Mouse (Mus musculus) large intestine, adult 2 months (tissue): Measurements from ENCODE around the gene Gpt2. TPM values are rescaled to one million over a fixed set of nuclear protein-coding genes. Genes with fewer than 3 reads are reported as not detected.

Experiments
- DNase-seq: peaks from one replicate; pipeline ENCODE4 v3.0.0-alpha.2; 2012; ENCODE audit warnings: low read depth, low spot score
- WGBS: fragments of 180-500 bp; shearing (Covaris S2); methylation state at CpG from one replicate; pipeline ENCODE4 v1.1.7; 2018; 5-methylcytosine and 5-hydroxymethylcytosine counted together
- polyA plus RNA-seq: library from polyadenylated mRNA; depleted of rRNA; stranded (reverse); fragments of >200 nt; gene quantifications from 2 replicates; pipeline ENCODE4 v1.2.3, GENCODE M21; 2012; rRNA removed

The Gpt2 gene
- 4.7 and 4.9 TPM in 2 replicates for polyA plus RNA-seq

GRCm38 (mm10) chr8:85492125-85492875 is at the start of gene Gpt2:
Gene Gpt2, plus strand, starts transcription at chr8:85492576.
- peak; percentile 81 for DNase-seq
- under 1% methylated on average over 41 of the region's 41 CpGs for WGBS

GRCm38 (mm10) chr8:85444092-85444491 is 48.3 kb upstream of the Gpt2 start:
- DNase-seq, result no peak

DNA sequence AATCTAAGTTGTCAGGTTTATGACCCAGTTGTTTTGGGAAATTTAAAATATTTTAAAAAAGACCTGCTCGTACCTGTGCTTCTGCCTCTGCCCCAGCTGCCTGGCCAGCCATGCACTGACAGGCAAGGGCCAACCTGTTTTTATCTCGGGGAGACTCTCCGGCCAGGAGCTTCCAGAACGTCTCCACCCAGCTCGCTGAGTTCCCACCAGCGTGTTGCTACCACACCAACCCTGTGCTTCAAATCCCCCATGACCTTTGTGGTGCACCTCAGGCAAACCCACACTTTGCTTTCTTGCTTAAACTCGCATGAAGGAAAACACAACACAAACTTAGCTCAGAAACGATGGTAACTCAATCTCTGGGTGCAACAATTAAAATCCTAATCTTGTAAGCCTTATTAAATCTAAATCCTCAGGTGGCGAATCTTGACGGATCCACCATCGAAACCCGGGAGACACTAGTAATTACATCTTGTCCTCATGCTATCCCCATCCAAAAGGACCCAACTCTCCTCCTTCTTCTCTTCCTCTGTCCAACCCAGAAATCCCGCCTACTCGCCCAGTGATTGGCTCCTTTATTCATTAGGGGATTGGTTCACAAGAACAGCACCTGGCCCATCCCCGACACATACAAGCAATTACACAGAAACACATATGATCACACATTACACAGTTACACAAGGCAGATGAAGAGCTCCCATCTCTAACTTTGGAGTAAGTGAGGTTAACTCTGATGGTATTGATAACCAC is 46.3 kb upstream of the Gpt2 start:
- WGBS, result 74% methylated on average over 15 of the region's 15 CpGs
- DNase-seq, result no peak

GRCm38 (mm10) chr8:85450335-85450734 is 42.0 kb upstream of the Gpt2 start:
- 65% methylated on average over 3 of the region's 3 CpGs for WGBS
- DNase-seq, result no peak

DNA sequence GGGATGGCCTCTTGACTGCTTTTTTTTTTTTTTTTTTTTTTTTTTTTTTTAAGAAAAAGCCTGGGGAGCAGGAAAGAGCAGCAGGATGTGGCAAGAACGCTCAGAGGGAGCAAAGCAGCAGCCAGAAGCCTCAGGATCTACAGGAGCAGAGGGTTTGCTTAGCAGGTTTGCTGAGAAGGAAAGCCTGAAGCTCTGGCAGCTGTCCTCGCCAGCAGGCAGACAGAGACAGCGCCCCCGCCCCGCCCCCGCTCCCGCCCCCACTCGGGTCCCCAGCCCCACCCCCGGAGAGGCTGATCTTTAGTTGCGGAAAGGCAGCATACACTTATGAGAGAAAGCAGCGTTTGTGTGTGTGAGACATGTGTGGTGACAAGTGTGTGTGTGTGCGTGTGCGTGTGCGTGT is 40.0 kb upstream of the Gpt2 start:
- WGBS, result 20% methylated on average over 14 of the region's 14 CpGs
- DNase-seq, result no peak

DNA sequence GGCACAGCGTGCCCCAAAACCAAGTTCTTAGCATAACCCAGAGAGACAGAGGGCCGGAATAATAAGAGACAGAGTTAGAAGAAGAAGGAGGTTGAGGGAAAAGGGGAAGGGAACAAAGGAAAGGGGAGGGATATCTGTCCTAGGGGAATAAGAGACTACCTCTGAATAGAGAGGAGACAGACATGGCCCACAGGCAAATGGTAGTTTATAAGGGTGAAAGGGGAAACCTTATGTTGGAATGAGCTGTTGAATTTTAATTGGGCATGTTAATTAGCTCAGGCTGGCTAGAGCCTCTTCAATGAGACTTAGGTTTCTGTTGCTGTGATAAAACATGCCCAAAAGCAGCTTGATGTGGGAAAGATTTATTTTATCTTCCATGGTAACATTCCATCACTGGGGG is 39.1 kb upstream of the Gpt2 start:
- 90% methylated on average over 2 of the region's 2 CpGs for WGBS

DNA sequence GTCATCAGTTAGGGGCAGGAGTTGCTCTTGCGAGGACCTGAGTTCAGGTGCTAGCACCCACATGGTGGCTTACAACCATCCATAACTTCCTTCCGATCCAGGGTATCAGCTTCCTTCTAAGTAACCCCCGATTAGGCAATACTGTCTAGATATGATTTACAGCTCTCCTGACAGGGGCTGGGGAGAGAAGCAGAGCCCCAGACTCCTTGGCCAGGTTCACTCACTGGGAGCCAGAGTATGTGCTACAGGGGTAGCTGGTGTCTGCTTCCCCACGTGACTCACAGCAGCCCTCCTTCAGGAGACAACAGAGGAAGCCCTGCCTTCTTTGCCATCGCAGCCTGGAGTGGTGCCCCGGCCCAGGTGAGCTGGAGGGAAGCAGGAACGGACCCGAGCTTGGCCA is 37.6 kb upstream of the Gpt2 start:
- WGBS, result 36% methylated on average over 8 of the region's 8 CpGs
- DNase-seq, result no peak

More for the DNA sequence above, 39.1 kb upstream of the Gpt2 start:
- no peak for DNase-seq

DNA sequence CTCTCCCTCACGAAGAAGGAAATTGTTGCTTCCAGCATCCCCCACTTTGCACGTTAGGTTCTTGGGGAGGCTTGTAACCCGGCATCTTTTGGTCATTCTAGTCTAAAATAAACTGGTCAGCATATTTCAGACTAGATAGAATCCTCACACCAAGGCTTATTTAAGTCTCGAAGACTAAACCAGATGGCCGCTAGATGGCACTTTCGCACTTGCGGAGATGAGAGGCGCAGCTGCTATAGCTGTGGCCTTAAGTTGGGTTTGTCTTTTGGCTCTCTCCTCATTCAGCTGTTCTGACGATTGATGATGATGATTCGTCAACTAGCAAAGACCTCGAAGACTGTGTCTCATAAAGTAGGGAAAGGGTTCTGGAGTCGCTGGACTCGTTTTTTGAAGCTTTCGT is 35.8 kb upstream of the Gpt2 start:
- peak; percentile 60 for DNase-seq
- 10% methylated on average over 14 of the region's 14 CpGs for WGBS

GRCm38 (mm10) chr8:85459582-85459981 is 32.8 kb upstream of the Gpt2 start:
- DNase-seq, result no peak
- 59% methylated on average over 3 of the region's 3 CpGs for WGBS

- no peak for DNase-seq
- WGBS, result 57% methylated on average over 5 of the region's 5 CpGs
Measured at GRCm38 (mm10) chr8:85460804-85461203, 31.6 kb upstream of the Gpt2 start.

DNA sequence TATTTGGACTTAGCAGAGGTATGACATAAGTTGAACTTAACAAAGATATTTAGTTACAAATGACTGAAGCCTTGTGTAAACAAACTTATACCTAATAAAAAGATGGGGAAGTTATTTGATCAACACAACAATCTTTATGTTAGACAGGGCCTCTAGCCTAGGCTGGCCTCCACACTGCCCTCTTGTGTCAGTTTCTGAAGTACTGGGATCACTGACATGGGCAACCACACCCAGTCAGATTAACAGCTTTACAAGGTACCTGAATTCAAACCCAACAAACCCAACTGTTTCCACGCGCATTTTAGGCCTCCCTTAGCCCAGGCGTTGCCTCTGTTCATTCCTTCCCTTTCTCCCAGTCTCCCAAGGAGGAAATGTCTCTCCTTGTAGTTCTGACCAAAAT is 31.0 kb upstream of the Gpt2 start:
- WGBS, result 90% methylated on average over 3 of the region's 3 CpGs
- DNase-seq, result no peak

DNA sequence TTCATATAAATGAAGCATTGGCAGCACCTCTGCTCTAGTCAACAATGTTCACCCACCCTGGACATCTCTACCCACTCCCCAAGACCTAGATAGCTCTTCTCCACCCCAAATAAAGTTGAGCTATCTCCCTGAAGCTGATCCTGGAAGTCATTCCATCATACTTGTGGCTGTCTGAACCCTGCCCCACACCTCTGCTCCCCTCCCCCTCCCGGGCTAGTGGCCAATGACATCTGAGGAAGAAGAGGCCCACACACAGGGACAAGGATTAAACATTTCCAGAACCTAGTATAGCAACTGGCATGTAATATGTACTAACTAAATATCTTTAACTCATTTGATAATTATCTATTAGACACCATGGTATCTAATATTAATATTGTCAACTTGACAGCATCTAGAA is 29.9 kb upstream of the Gpt2 start:
- DNase-seq, result no peak
- 35% methylated on average over 1 of the region's 1 CpGs for WGBS

DNA sequence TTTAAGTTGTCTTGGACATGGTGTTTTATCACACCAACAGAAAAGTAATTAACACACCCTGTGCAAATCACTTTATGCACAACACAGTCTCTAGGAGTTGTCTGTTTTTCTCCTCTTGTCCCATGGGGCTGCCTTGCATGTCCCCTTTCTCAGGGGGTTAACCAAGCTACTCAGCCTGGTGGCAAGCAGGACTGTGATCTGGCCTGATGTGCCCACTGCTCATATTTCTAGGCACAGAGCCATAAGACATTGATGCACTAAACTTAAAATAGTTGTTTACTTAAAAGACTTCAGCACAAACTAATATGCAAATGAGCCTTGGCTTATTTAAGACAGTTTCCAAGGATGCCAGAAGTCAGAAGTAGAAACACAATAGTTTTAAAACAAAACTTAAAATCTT is 28.1 kb upstream of the Gpt2 start:
- no peak for DNase-seq

GRCm38 (mm10) chr8:85466056-85466455 is 26.3 kb upstream of the Gpt2 start:
- 76% methylated on average over 4 of the region's 4 CpGs for WGBS
- no peak for DNase-seq

DNA sequence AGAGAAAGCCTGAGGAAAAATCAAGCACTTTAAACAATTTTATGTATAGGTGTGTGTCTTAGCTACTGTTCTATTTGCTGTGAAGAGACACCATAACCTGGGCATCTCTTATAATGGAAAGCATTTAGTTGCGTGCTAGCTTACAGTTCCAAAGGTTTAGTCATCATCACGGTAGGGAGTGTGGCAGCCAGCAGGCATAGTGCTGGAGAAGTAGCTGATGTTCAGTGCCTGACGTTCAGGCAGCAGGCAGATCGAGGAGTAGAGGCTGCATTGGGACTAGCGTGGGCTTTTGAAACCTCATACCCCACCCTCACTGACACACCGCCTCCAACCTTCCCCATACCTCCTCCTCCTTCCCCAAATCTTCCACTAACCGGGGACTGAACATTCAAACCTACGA is 21.6 kb upstream of the Gpt2 start:
- no peak for DNase-seq
- WGBS, result 81% methylated on average over 8 of the region's 8 CpGs

DNA sequence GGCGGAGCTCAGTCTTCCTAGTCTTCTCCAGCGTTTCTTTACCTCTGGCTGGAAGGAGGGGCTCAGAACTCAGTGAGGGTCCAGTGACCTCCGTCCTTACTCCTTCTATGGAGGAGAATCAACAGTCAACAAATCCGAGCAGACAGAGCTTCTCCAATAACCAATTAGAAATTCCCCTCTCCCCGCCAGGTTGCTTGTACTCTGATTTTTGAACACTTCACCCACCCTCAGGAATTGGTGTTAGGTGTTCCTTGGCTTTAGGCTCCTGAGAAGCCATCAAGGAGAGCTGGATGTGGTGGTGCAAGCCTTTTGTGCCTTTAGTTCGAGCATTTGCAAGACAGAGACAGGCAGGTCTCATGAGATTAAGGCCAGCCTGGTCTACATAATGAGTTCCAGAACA is 19.6 kb upstream of the Gpt2 start:
- WGBS, result 75% methylated on average over 6 of the region's 6 CpGs
- DNase-seq, result no peak

- no peak for DNase-seq
- WGBS, result 59% methylated on average over 4 of the region's 4 CpGs
Measured at GRCm38 (mm10) chr8:85473246-85473645, 19.1 kb upstream of the Gpt2 start.

DNA sequence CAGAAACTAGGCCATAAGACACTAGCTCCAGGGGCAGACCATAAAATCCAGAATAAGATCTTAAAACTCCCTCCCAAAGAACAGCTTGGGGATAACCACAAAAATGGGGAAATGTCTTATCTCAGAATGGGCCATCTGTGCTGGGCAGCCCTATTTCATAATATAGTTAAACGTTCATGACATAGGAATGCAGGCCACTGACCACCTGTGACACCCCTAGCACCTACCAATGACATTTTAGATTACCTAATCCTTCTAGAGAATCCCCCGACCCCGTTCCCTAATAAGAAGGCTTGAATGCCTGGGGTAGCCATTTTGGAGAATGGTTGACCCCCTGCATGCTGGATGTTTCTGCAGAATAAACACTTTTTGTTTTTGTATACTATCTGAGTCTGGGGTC is 17.5 kb upstream of the Gpt2 start:
- no peak for DNase-seq
- WGBS, result 88% methylated on average over 3 of the region's 3 CpGs

GRCm38 (mm10) chr8:85476970-85477545 is 15.3 kb upstream of the Gpt2 start:
- WGBS, result 24% methylated on average over 4 of the region's 4 CpGs
- no peak for DNase-seq

DNA sequence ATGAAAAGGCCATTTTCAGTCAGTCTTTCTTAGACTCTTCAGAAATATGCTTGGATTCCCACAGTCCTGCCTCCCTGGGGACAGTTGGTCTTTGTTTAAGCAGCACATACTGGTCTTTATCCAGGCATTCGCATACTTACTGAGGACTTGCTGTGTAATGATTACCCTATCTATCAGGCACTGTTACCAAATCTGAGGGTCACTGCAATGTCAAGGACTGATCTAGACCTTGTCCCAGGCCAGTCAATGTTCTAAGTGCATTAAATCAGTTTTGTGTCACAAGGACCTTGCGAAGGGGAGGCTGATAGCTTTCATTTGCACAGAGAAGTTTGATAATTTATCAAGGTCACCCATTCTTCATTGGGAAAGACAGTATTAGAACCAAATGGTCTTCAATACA is 14.0 kb upstream of the Gpt2 start:
- WGBS, result 96% methylated on average over 2 of the region's 2 CpGs
- no peak for DNase-seq

- 91% methylated on average over 2 of the region's 2 CpGs for WGBS
- DNase-seq, result no peak
Measured at GRCm38 (mm10) chr8:85479710-85480109, 12.7 kb upstream of the Gpt2 start.
